Mouse (Mus musculus) erythroblast, embryonic 14.5 days (primary cell): ENCODE measurements around the gene Bdh1. TPM values are rescaled to one million over a fixed set of nuclear protein-coding genes. Genes with fewer than 3 reads are reported as not detected.
"Not testable (repeated sequence)": the region's sequence is repeated elsewhere in the genome, so short reads cannot be mapped to it uniquely, and the experiment has no call there.

ENCODE experiments used
- H3K27me3 ChIP-seq: 2 replicates; pipeline ENCODE4 v1.6.1; 2012; ENCODE audit warnings: inconsistent platforms; ENCODE audit not compliant: control insufficient read depth
- H3K36me3 ChIP-seq: 2 replicates; pipeline ENCODE4 v1.6.1; 2012; ENCODE audit warnings: mild to moderate bottlenecking, inconsistent platforms; ENCODE audit not compliant: control insufficient read depth
- H3K4me1 ChIP-seq: 2 replicates; pipeline ENCODE4 v1.6.1; 2012; ENCODE audit warnings: inconsistent platforms; ENCODE audit not compliant: control insufficient read depth
- H3K4me3 ChIP-seq: replicated peaks from 2 replicates; pipeline ENCODE3; 2012; ENCODE audit warnings: moderate library complexity, mild to moderate bottlenecking, inconsistent platforms
- H3K9me3 ChIP-seq: 2 replicates; pipeline ENCODE4 v1.6.1; 2012; ENCODE audit warnings: low read length, inconsistent platforms, mixed read lengths; ENCODE audit not compliant: control insufficient read depth
- GATA1 ChIP-seq: IDR thresholded peaks from 2 replicates; pipeline ENCODE4 v1.6.1; 2012; ENCODE audit warnings: low read length, inconsistent platforms, mixed read lengths
- TAL1 ChIP-seq: IDR thresholded peaks from 3 replicates; pipeline ENCODE4 v1.6.1; 2012; ENCODE audit warnings: low read length, inconsistent platforms, mixed read lengths
- polyA plus RNA-seq: library from polyadenylated mRNA; stranded (reverse); fragments of >175 nt; gene quantifications from 2 replicates; pipeline ENCODE4 v1.2.3, GENCODE M21; 2012

Gene Bdh1
- polyA plus RNA-seq, 1 experiment = 0.70 TPM

DNA sequence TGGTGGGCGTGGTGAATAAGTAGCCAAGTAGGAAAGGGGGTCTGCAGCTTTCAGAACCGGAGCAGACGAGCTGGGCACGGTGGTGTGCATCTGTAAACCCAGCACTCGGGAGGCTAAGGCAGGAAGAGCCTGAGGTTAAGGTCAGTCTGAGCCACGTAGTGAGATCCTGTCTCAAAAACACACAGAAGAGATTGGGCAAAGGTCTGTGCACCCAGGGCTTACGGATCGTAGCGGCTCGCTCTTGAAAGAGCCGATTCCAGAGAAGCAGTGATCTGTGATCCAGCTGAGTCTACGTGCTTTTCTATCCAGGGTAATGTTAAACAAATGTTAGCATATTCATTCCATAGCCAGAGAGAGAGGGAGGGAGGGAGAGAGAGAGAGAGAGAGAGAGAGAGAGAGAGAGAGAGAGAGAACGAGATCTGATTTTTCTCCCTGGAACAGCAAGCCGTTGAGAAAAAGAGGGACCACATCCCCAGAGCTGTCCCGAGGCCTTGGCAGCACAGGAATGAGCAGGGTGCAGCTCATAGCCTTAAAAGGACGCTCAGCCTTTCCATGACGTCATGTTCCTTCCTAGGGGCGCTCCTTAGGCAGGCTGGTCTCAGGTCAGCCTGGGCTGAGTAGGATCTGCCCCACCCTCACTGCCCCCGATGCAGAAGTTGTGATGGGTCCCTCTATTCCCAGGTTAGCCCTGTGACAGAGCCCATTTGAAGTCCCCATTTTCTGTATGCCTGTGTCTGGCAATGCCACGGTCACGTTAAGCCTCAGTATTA, 33.4 kb downstream of the Bdh1 start:
- Histone ChIP-seq H3K4me3 (no peak overlapping the region), H3K36me3 (peaks cover 20% of the 10 kb centered on the region), H3K4me1 (peaks cover 15% of the 10 kb centered on the region), H3K27me3 (peaks cover 5% of the 10 kb centered on the region), H3K9me3 (no peaks in the 10 kb centered on the region)
- no peak for TF ChIP-seq GATA1
- TF ChIP-seq TAL1 = no peak

DNA sequence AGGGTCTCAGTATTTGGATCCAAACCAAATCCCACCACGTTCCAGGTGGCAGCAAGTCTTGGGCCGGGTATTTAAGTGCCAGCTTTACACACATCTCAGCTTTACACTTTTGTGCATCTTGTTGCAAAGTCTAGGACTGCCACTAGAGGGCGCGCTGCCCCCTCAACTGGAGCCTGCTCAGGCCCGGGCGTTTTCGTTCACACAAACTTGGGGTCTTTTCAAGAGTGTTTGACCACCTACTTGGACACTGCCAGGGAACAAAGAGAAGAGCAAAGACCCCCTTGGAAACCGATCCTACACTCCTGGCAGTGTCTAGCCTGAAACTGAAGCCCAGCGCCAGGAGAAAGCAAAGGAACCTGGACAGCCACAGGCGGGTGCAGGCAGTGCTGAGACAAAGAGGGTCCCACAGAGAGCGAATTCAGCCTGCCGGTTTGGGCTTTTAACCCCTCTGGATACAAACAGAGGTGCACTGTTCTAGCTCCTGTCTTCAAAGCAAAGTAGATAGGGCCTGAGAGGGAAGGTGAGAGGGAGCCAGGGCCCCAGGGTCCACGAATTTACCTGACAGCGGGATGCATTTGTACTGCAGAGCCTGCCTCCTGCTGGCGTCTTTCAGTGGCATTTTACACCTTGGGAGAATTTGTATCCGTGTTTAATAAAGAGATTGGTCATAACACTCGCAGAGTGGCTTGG, 36.3 kb downstream of the Bdh1 start:
- Histone ChIP-seq H3K4me3 (peak overlapping the region; percentile 38), H3K27me3 (peaks cover 21% of the 10 kb centered on the region), H3K4me1 (peaks cover 20% of the 10 kb centered on the region), H3K36me3 (peaks cover 17% of the 10 kb centered on the region), H3K9me3 (no peaks in the 10 kb centered on the region)
- TF ChIP-seq TAL1 = no peak
- TF ChIP-seq GATA1 = no peak

DNA sequence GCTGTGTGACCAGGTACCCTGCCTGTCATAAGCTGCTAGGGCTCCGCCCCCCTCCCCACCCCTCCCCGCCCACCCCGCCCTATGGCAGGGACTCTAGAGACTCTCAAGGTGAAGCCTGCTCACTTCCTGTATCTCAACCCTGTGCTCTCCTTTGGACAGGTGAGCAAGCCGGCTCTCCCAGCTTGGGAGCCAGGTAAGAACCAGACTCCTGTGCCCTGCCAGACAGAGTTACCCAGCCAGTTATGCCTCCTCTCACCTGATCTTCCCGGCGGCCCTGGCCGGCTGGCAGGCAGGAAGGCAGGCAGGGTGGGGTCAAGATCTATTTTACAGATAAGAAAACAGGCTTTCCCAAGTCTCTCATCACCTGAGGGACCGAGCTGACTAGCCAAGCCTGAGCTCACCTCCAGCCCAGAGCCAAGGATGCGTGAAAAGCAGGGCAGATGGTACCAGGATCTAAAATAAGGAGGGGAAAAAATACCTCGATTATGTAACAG, 37.9 kb downstream of the Bdh1 start:
- H3K9me3 ChIP-seq = peaks cover 7% of the 10 kb centered on the region
- H3K4me1 ChIP-seq = peaks cover 29% of the 10 kb centered on the region
- TF ChIP-seq TAL1 (no peak), GATA1 (no peak)
- H3K27me3 ChIP-seq = peaks cover 21% of the 10 kb centered on the region
- H3K36me3 ChIP-seq = peaks cover 14% of the 10 kb centered on the region
- no peak overlapping the region for H3K4me3 ChIP-seq

DNA sequence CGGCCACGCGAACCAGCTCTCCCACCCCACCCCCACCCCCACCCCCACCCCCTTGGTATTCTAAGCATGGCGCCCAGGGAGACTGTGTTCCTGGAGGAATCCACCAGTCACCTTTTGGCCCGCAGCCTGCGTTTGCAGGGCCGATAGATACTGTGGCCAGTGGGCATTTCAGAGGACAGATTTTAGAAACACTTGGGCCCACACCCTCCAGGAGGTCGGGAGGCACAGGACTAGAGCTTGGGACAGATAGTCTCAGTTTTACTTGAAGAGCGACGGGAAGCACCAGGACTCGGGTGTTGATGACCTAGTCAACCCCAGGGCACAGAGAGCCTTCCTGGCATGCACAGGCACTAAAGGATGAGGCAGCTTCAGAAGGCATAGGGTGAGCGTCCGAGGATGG, 38.4 kb downstream of the Bdh1 start:
- Histone ChIP-seq H3K4me1 (peaks cover 34% of the 10 kb centered on the region), H3K36me3 (peaks cover 13% of the 10 kb centered on the region), H3K4me3 (no peak overlapping the region), H3K9me3 (peaks cover 8% of the 10 kb centered on the region), H3K27me3 (peaks cover 21% of the 10 kb centered on the region)
- TF ChIP-seq TAL1 (no peak), GATA1 (no peak)

DNA sequence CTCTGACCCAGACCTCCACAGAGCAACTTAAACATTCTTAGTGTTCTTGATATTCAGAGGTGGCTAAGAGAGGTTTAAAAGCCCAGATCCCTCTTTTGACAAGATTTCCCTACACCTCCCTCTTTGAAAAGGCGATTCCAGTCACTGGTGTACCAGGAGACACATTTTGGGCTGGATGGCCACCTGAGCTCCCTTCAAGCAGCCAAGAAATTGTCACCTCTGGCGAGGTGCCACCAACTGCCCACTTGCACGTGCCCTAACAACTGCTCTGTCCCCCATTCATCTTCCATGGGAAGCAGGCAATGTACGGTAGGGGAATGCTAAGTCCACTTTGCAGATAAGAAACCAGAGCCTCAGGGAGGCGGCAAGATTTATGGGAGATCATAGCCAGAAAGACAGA, 39.0 kb downstream of the Bdh1 start:
- Histone ChIP-seq H3K4me3 (no peak overlapping the region), H3K27me3 (peaks cover 21% of the 10 kb centered on the region), H3K4me1 (peaks cover 34% of the 10 kb centered on the region), H3K36me3 (peaks cover 11% of the 10 kb centered on the region), H3K9me3 (peaks cover 8% of the 10 kb centered on the region)
- TF ChIP-seq TAL1 = no peak
- TF ChIP-seq GATA1 = no peak

DNA sequence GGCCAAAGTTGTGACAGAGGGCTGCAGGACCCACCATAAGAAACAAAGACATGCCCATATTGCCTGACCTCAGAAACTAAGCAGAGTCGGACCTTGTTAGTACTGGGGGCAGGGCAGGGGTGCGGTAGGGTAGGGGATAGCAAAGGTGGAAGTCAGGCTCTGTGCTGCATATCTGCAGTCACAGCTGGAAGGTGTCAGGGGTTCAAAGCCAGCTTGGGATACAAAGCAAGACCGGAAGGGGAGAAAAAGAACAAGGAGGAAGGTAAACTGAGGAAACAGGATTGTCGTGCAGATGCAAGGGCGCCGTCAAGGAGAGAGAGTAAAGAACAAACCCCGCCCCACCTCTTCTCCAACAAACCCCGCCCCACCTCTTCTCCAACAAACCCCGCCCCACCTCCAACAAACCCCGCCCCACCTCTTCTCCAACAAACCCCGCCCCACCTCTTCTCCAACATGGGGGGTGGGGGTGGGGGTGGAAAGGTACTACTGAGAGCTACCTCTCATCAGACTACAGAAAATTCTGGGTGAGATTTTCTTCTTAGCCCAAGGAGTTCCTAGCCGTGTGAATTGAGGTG, 40.1 kb downstream of the Bdh1 start:
- H3K4me1 ChIP-seq = peaks cover 34% of the 10 kb centered on the region
- no peak for TF ChIP-seq TAL1
- no peak for TF ChIP-seq GATA1
- H3K36me3 ChIP-seq = peaks cover 4% of the 10 kb centered on the region; the same call in 1 of the 2 replicates
- peaks cover 23% of the 10 kb centered on the region for H3K27me3 ChIP-seq
- no peak overlapping the region for H3K4me3 ChIP-seq
- H3K9me3 ChIP-seq = peaks cover 8% of the 10 kb centered on the region

DNA sequence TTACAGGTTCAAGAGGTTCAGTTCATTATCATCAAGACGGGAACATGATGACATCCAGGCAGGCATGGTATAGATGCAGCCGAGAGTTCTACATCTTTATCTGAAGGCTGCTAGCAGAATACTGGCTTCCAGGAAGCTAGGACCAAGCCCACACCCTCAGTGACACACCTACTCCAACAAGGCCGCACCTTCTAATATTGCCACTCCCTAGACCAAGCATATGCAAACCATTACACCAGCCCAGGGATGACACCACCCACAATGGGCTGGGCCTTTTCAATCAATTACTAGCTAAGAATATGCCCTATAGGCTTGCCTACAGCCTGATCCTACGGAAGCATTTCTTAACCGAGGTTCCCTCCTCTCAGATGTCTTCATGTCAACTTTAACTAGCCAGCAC, 42.9 kb downstream of the Bdh1 start:
- no peak overlapping the region for H3K4me3 ChIP-seq
- peaks cover 23% of the 10 kb centered on the region for H3K4me1 ChIP-seq
- H3K9me3 ChIP-seq = peaks cover 8% of the 10 kb centered on the region
- H3K27me3 ChIP-seq = peaks cover 20% of the 10 kb centered on the region
- H3K36me3 ChIP-seq = no peaks in the 10 kb centered on the region
- TF ChIP-seq TAL1 (no peak), GATA1 (no peak)

DNA sequence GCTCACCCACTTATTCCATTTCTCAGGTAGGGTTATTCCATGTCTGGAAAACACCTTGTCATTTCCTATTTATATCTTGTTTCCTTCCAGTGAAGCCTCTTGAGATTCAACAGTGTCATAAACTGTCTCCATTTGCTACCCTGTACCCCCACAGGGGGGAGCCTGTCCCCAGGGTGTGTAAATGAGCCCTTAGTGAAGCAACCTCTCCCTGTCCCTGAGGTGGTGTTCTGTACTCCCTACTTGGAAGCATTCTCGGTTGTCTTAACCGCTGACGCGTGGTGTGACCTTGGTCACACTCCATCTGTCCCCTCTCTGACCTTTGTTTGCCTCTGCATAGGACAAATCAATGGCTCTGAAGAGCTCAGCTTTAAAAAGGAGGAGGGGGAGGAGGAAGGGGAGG, 43.5 kb downstream of the Bdh1 start:
- Histone ChIP-seq H3K9me3 (peaks cover 8% of the 10 kb centered on the region), H3K36me3 (no peaks in the 10 kb centered on the region), H3K4me3 (no peak overlapping the region), H3K4me1 (peaks cover 19% of the 10 kb centered on the region), H3K27me3 (peaks cover 16% of the 10 kb centered on the region)
- TF ChIP-seq GATA1 (no peak), TAL1 (no peak)

DNA sequence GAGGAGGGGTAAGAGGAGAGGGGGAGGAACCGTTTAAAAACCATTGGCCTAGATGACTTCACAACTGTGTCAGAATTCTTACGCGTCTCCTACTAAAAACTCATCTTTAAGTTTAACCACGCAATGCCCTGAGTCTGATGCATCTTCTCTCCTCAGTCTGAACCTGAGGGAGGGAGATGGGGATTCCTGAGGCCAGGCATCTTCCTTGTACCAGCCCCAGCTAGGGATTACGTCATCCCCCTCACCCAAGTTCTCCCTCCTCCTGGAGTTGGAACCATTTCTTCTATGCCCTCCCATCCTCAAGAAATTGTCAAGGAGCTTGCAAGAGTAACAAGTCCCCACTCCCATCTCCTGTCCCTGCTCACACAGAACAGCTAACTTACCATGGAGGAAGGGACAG, 44.0 kb downstream of the Bdh1 start:
- no peak for TF ChIP-seq TAL1
- no peak for TF ChIP-seq GATA1
- peaks cover 8% of the 10 kb centered on the region for H3K9me3 ChIP-seq
- no peaks in the 10 kb centered on the region for H3K36me3 ChIP-seq
- peaks cover 19% of the 10 kb centered on the region for H3K4me1 ChIP-seq
- peaks cover 11% of the 10 kb centered on the region for H3K27me3 ChIP-seq
- H3K4me3 ChIP-seq = no peak overlapping the region

DNA sequence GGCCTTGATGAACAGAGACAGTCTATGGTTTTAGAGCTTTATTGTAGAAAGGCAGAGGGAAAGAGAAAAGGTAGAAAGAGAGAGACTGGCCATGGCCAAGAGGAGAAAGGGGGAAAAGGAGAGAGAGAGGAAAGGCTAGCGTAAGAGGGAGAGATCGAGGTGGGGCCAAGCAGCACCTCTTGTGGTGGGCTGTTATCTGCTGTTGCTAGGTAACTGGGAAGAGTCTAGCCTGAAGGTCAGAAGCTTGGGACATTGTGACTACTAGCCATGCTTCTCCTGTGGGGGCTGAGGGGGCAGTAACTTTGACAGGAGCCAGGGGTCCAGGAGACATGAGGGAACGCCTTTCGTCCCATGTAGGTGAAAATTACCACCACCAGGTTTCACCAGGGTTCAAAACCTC, 48.7 kb downstream of the Bdh1 start:
- not testable (repeated sequence) for H3K27me3 ChIP-seq, H3K9me3 ChIP-seq, H3K36me3 ChIP-seq, H3K4me3 ChIP-seq
- peaks cover 11% of the 10 kb centered on the region for H3K4me1 ChIP-seq
